Mouse (Mus musculus): Measurements from ENCODE around the gene Dennd1c.
A peak's percentile ranks its signal among the peaks of the same experiment; 100 is the strongest.

The Dennd1c gene

DNA sequence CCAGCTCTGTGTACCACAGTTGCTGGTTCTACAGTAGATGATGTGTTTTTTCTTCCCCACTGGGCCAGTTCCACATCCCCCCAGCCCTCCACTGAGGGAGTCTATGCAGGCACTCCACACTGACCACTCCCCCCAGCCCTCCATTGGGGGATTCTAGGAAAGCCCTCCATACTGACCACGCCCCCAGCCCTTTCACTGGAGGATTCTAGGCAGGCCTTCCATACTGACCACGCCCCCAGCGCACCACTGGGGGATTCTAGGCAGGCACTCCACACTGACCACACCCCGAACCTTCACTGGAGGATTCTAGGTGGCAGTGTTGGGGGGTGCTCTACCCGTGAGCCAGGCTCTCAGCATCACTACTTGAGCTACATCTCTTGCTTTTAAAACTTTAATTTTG is 30.9 kb downstream of the Dennd1c start:
- peak in 1 of 2 experiments; percentile 37 for DNase-seq

- DNase-seq: no peak
Measured at GRCm38 (mm10) chr17:57041554-57041953, 36.8 kb downstream of the Dennd1c start, which contains the start of gene Slc25a41. Gene Slc25a41, minus strand, starts transcription at chr17:57041654.

- DNase-seq: no peak
Measured at GRCm38 (mm10) chr17:57038978-57039377, 39.3 kb downstream of the Dennd1c start.

- DNase-seq: no peak
Measured at GRCm38 (mm10) chr17:57032854-57033253, 45.5 kb downstream of the Dennd1c start.

DNA sequence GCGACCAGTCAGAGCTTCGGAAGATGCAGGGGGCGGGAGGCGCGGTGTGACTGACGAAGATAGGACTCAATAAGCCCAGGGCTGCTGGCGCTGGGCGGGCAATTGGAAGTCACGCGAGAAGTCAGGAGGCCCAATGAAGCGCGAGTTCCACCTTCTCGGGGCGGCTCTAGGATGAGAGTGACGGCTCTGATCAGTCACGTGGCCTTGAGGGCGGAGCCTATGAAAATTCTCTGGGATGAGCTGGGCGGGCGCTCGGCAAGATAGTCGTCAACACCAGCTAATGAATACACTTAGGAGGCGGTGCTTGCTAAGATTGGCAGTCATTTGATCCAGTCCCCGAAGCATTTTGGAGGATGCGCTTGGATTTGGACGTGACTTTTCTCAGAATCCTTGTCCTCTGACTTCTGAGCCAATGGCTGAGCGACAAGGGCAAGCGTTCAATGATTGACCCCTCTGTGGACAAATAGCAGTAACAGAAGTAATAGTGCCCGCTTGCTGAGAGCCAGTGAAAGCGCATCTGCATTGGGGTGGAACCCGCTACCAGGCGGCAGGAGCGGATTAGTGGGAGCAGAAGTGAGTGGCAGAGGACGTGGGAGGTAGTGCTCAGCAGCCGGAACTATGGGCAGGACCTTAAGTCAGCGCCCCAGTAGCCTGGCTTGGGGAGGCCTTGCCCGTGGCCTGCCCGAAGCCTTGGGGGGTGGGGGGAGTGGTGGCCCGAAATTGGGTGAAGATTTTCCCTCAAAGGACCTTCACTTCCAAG is 46.5 kb downstream of the Dennd1c start:
- peak; percentile 100 for DNase-seq

DNA sequence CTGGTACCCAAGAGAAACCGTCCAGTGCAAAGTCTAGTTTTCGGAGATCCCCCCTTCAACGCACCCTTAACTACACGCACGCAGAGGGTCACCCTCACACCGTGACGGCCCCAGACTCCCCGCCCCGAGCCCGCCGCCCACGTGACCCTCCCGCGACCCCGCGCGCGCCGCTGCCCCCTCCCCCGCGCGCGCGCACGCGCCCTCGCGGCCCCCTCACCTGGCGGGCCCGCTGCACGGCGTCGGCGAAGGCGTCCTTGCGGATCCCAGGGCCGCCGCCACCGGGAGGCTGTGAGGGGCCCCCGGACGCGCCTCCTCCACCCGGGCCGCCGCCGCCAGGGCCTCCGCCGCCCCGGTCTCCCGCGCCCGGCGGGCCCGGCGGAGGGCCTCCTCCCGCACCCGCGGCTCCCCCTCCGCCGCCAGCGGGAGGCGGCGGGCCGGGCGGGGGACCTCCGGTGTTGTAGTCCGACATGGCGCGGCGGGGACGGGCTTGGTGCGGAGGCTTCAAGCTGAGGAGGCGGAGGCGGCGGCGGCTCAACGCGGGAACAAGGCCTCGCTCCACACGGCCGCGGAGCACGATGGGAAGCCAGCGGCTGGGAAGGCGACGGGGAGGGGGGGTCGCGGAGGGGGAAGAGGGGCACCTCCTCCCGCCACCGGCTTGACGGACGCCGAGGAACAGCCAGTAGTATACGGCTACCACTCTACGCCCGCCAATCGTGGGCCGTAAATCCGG is 47.2 kb downstream of the Dennd1c start, which contains the start of gene Khsrp:
Gene Khsrp (minus strand): TSS at position 592 of the 730 bp plus-strand sequence.
- peak; percentile 19 to 20 for DNase-seq

DNA sequence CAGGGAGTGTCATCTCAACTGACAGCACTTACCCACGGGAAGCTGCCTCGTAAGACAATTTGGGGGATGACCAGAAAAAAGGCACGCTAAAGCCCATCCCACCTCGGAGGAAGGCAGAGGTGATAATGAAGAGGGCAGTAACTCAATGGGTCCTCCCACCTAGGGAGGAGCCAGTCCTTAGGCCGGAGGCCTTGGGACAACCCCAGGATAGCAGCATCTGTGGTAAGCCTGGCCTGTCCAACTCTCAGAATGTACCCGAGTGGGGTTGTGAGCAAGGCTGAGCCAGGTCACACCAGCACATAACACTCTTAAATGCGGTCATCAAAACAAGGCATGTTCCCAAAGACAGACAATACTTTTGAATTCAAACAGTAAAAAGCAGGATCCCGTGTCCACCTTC is 48.6 kb downstream of the Dennd1c start:
- DNase-seq: no peak

- no peak for DNase-seq
Measured at GRCm38 (mm10) chr17:57027471-57027870, 50.8 kb downstream of the Dennd1c start.

GRCm38 (mm10) chr17:57020960-57021359 is 57.4 kb downstream of the Dennd1c start:
- no peak for DNase-seq

- no peak for DNase-seq
Measured at GRCm38 (mm10) chr17:57019693-57020092, 58.6 kb downstream of the Dennd1c start.
